Mouse (Mus musculus) c-Kit-positive CD71-negative TER-119-negative erythroid progenitor cells, embryonic 14.5 days (primary cell): ENCODE measurements around the gene Ceacam19.

Experiments used
- DNase-seq: peaks from one replicate; pipeline ENCODE4 v3.0.0-alpha.2; 2013; ENCODE audit warnings: low read depth

Ceacam19 gene

GRCm38 (mm10) chr7:19880754-19881153 is 7.0 kb downstream of the Ceacam19 start:
- DNase-seq, result no peak

- no peak for DNase-seq
Measured at GRCm38 (mm10) chr7:19876781-19877425, 10.9 kb downstream of the Ceacam19 start.

- no peak for DNase-seq
Measured at GRCm38 (mm10) chr7:19875948-19876682, 11.7 kb downstream of the Ceacam19 start.

GRCm38 (mm10) chr7:19871943-19872601 is 15.7 kb downstream of the Ceacam19 start:
- DNase-seq, result no peak

GRCm38 (mm10) chr7:19871137-19871621 is 16.6 kb downstream of the Ceacam19 start:
- DNase-seq, result no peak

GRCm38 (mm10) chr7:19867751-19868399 is 19.9 kb downstream of the Ceacam19 start:
- no peak for DNase-seq

GRCm38 (mm10) chr7:19866490-19866889 is 21.3 kb downstream of the Ceacam19 start:
- no peak for DNase-seq

- no peak for DNase-seq
Measured at GRCm38 (mm10) chr7:19865246-19866036, 22.3 kb downstream of the Ceacam19 start.

GRCm38 (mm10) chr7:19864241-19864640 is 23.5 kb downstream of the Ceacam19 start:
- no peak for DNase-seq

- DNase-seq, result no peak
Measured at GRCm38 (mm10) chr7:19861199-19861598, 26.6 kb downstream of the Ceacam19 start, which contains the start of gene Ceacam16. Gene Ceacam16, minus strand, starts transcription at chr7:19861299.

- DNase-seq, result no peak
Measured at GRCm38 (mm10) chr7:19859740-19860139, 28.0 kb downstream of the Ceacam19 start.

GRCm38 (mm10) chr7:19856283-19856682 is 31.5 kb downstream of the Ceacam19 start:
- DNase-seq, result no peak

- DNase-seq, result no peak
Measured at GRCm38 (mm10) chr7:19855663-19856062, 32.1 kb downstream of the Ceacam19 start.

GRCm38 (mm10) chr7:19853526-19853925 is 34.2 kb downstream of the Ceacam19 start:
- no peak for DNase-seq

GRCm38 (mm10) chr7:19851858-19852570 is 35.8 kb downstream of the Ceacam19 start, which contains the start of gene Gm19345:
Gene Gm19345, plus strand, starts transcription at chr7:19852003.
- DNase-seq, result no peak

GRCm38 (mm10) chr7:19844521-19845171 is 43.1 kb downstream of the Ceacam19 start:
- DNase-seq, result no peak

- DNase-seq, result no peak
Measured at GRCm38 (mm10) chr7:19843561-19843960, 44.2 kb downstream of the Ceacam19 start.

GRCm38 (mm10) chr7:19842885-19843504 is 44.8 kb downstream of the Ceacam19 start:
- DNase-seq, result no peak

GRCm38 (mm10) chr7:19841686-19842413 is 45.9 kb downstream of the Ceacam19 start:
- no peak for DNase-seq
